Mouse (Mus musculus) neutrophil, adult 5-6 weeks (primary cell): ENCODE results near the gene Dll3. TPM values are rescaled to one million over a fixed set of nuclear protein-coding genes. Genes with fewer than 3 reads are reported as not detected.

ENCODE experiments used
- ATAC-seq: fragments of 151-379, 151-347 bp; 2 replicates; pipeline ENCODE4 v1.8.0; 2017; ENCODE audit warnings: mild to moderate bottlenecking, moderate TSS enrichment; ENCODE audit not compliant: insufficient number of reproducible peaks, poor library complexity, low FRiP score, severe bottlenecking; ENCODE audit errors: extremely low read depth
- total RNA-seq: library from RNA; stranded (forward); fragments of 200-1000 nt; gene quantifications from 2 replicates; pipeline ENCODE4 v1.2.3, GENCODE M21; 2017

Gene Dll3
- total RNA-seq, 1 experiment from 2014 or later: 0.47 TPM

DNA sequence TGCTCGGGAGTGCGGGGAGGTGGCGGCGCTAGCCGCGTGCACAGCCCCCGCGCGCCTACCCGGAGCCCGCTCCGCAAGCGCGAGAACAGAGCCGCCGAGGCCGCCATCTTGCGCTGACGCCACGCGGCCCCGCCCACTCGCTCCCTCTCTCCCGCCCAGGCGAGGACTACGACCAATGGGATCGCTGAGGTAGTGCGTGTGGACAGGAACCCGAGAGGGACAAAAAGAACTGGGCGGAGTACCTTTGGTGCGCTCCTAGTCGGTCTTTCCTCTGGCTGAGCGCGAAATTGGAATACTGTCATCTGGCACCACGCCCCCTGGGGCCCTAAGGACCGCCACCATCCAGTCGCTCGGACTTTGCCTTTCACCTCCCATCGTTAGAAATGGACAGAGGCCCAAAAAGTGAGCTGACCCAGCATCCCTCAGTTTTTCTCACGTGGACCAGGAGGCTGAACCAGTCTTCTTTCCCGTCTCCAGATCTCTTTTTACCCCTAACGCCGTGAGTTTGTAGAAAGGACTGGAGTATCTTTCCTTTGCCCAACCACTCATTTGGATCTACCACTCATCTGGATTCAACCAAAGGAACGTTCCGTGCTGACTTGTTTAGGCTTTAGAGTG lies 10.0 kb upstream of the Dll3 start, which contains the start of gene Timm50:
Gene Timm50 (minus strand): TSS at position 147 of the 618 bp plus-strand sequence.
- ATAC-seq: peak; percentile 97

DNA sequence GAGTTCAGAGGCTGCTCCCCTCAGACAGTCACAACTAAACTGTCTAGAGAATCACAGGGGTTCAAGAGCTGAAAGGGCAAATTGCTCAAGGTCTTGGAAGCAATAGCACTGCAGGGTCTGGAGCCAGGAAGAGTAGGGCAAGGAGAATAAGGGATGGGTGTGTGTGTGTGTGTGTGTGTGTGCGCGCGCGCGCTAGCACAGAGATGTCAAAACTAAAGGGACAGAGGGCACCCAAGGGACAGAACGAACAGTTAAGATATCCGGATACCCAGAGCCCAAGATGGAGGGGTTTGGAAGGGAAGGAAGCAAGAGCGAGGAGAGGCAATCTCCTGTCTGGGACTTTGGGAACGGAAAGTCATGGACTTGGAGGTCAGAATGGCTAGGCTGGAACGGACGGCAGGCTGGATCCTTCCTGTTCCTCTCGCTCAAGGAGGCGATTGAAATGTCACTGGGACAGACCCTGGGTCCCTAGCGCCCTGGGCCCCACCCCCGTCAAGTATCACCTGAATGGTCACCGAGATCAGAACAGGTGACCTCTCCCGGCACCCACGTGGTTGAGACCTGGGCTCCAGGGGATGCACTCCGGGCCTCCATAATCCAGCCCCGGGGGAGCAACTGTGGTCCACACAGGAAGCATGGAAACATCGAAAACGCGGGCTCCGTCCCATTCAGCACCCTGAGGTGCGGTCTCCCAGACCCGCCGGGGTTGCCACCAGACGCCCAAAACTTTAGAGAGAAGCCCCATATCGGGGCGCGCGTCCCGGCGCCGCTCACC lies 9.3 kb upstream of the Dll3 start:
- ATAC-seq: no peak

DNA sequence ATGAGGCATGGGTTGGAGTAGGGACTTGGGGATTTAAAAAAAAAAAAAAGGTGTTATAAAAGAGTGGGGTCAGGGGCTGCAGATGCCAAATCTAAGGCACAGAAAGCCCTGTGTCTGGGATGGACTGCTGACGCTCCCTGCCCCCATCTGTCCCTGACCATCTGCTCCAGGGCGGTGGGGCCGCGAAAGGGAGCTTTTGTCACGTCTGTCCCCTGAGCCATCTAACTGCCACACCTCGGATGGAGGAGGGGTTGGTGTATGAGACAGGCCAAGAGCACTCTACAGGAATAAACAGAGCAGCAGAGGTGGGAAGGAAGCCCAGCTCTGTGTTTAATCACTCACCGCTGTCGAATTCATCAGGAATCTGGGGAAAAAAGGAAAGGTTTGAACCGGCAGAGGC lies 7.7 kb upstream of the Dll3 start:
- no peak for ATAC-seq

GRCm38 (mm10) chr7:28306216-28306615 lies 4.2 kb upstream of the Dll3 start:
- no peak for ATAC-seq

- no peak for ATAC-seq
Measured at GRCm38 (mm10) chr7:28305641-28306040, 3.6 kb upstream of the Dll3 start.

- no peak for ATAC-seq
Measured at GRCm38 (mm10) chr7:28298837-28299625, 3.0 kb downstream of the Dll3 start.

GRCm38 (mm10) chr7:28294481-28294880 lies 7.6 kb downstream of the Dll3 start:
- ATAC-seq: no peak

- no peak for ATAC-seq
Measured at GRCm38 (mm10) chr7:28290638-28291590, 11.1 kb downstream of the Dll3 start, which contains the start of gene Selenov. Selenov (minus strand) TSS chr7:28291186.

DNA sequence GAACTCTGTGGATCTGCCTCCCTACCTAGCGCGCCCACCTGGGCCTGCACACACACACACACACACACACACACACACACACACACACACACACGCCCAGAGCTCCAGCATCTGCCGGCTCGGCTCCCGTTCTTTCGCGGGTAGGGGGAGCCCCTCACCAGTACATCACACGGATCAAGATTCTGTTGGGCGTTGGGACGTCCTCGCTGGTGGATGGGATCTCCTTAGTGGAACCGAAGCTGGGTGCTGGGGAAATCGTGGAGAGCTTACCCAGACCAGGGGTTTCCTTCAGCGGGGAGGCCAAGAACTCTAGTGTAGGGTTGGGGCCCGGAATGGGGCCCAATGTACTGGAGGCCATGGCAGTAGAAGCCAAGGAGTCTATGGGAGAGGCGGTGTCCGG lies 11.9 kb downstream of the Dll3 start:
- no peak for ATAC-seq

- ATAC-seq: no peak
Measured at GRCm38 (mm10) chr7:28280630-28281029, 21.4 kb downstream of the Dll3 start.

- no peak for ATAC-seq
Measured at GRCm38 (mm10) chr7:28278279-28278652, 23.8 kb downstream of the Dll3 start.

DNA sequence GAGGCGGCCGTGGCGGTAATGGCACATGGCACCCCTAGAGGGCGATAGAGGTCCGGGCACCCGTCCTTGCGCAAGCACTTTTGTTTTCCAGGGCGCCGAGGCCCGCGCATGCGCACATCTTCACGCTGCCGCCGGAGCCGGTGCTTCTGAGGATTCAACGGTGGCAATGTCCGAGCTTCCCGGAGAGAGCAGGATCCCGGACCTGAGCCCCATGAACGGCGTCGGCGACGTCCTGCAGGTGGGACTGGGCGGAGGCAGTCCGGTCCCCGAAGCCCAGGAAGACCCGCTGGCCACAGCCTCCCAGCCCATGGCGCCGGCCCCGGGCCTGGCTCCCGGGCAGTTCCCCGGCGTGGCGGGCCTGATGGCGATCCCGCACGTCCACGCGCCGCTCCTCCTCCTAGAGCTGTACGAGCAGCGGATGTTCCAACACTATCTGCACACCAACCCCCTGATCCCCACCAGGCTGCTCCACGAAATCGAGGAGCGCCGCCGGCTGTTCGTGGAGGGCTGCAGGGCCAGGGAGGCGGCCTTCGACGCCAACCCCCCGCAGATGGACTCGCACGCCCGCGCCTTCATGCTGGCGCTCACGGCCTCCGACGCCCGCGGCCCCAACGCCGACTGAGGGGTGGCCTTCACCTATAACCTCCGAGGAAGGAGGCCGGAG lies 24.3 kb downstream of the Dll3 start, which contains the start of gene Eid2b:
Gene Eid2b (plus strand): TSS at position 125 of the 664 bp plus-strand sequence.
- peak; percentile 96 for ATAC-seq

DNA sequence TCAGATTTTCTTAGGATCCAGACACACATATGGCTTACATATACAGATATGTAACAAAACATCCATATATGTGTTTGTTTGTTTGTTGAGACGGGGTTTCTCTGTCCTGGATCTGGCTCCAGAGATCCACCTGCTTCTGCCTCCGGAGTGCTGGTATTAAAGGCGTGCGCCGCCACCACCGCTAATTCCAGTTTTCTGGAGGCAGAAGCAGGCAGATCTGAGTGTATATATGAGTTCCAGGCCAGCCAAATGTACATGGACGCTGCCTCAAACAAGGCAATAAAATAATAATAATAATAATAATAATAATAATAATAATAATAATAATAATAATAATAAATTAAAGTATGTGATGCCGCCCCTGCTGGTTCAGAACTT lies 24.8 kb downstream of the Dll3 start:
- ATAC-seq: no peak

- no peak for ATAC-seq
Measured at GRCm38 (mm10) chr7:28271761-28272160, 30.3 kb downstream of the Dll3 start.

- no peak for ATAC-seq
Measured at GRCm38 (mm10) chr7:28269355-28269754, 32.7 kb downstream of the Dll3 start.

- no peak for ATAC-seq
Measured at GRCm38 (mm10) chr7:28268576-28268975, 33.5 kb downstream of the Dll3 start.

DNA sequence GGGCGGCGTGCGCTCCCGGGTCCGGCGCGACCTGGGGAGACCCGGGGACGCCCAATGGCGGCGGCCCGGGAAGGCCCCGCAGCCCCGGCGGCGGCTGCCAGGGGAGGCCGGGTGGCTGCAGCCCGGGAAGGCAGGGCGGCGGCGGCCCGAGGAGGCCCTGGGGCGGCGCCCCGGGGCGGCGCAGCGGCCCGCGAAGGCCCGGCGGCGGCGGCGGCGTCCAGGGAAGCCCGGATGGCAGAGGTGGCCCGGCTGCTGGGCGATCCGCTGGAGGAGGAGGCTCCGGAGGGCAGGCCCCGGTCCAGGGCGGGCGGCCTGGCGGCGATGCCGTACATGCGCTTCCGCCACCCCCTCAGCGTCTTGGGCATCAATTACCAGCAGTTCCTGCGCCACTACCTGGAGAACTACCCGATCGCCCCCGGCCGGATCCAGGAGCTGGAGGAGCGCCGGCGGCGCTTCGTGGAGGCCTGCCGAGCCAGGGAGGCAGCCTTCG lies 34.0 kb downstream of the Dll3 start:
- no peak for ATAC-seq
